Mouse (Mus musculus): ENCODE results near the gene Slc39a1. TPM values are rescaled to one million over a fixed set of nuclear protein-coding genes. Genes with fewer than 3 reads are reported as not detected.
"Not testable (repeated sequence)": the region's sequence is repeated elsewhere in the genome, so short reads cannot be mapped to it uniquely, and the experiment has no call there.

Gene Slc39a1
- polyA plus RNA-seq, 1 experiment, result 53.9 TPM

GRCm38 (mm10) chr3:90252659-90253058 is 4.7 kb downstream of the Slc39a1 start:
- not testable (repeated sequence) for H3K27ac ChIP-seq (replicated peaks; ENCODE audit: low read depth, low read length); H3K4me3 ChIP-seq (ENCODE audit: insufficient read depth, low read depth, low read length); H3K4me1 ChIP-seq (ENCODE audit: control insufficient read depth, insufficient read depth, insufficient read length, low read length)

- H3K27ac ChIP-seq (replicated peaks; ENCODE audit: low read depth, low read length); H3K4me1 ChIP-seq (ENCODE audit: control insufficient read depth, insufficient read depth, insufficient read length, low read length); H3K4me3 ChIP-seq (ENCODE audit: insufficient read depth, low read depth, low read length): not testable (repeated sequence)
These were observed 5.2 kb downstream of the Slc39a1 start for GRCm38 (mm10) chr3:90253174-90253573.

- peaks cover 3% of the 10 kb centered on the region for H3K4me1 ChIP-seq (ENCODE audit: control insufficient read depth, insufficient read depth, insufficient read length, low read length)
- peak within 1 kb of the TSS; percentile 91 for H3K27ac ChIP-seq (replicated peaks; ENCODE audit: low read depth, low read length)
- H3K4me3 ChIP-seq (ENCODE audit: insufficient read depth, low read depth, low read length), result peak within 1 kb of the TSS; percentile 94
These were observed 5.9 kb downstream of the Slc39a1 start, which contains the start of gene Crtc2 for GRCm38 (mm10) chr3:90253653-90254418. TSS of gene Crtc2 (plus strand) at chr3:90254163.

- H3K27ac ChIP-seq (replicated peaks; ENCODE audit: low read depth, low read length), result peak overlapping the region; percentile 91
- H3K4me1 ChIP-seq (ENCODE audit: control insufficient read depth, insufficient read depth, insufficient read length, low read length), result peaks cover 3% of the 10 kb centered on the region
These were observed 6.6 kb downstream of the Slc39a1 start for GRCm38 (mm10) chr3:90254419-90255193.

GRCm38 (mm10) chr3:90255194-90255565 is 7.2 kb downstream of the Slc39a1 start:
- Histone ChIP-seq H3K27ac (replicated peaks; ENCODE audit: low read depth, low read length) (peak overlapping the region; percentile 91), H3K4me1 (ENCODE audit: control insufficient read depth, insufficient read depth, insufficient read length, low read length) (peaks cover 3% of the 10 kb centered on the region), H3K4me3 (ENCODE audit: insufficient read depth, low read depth, low read length) (peak overlapping the region; percentile 94)

More at GRCm38 (mm10) chr3:90254419-90255193, 6.6 kb downstream of the Slc39a1 start:
- H3K4me3 ChIP-seq (ENCODE audit: insufficient read depth, low read depth, low read length), result peak overlapping the region; percentile 94

GRCm38 (mm10) chr3:90255784-90256353 is 7.9 kb downstream of the Slc39a1 start:
- H3K4me3 ChIP-seq (ENCODE audit: insufficient read depth, low read depth, low read length), result no peak overlapping the region
- peaks cover 3% of the 10 kb centered on the region for H3K4me1 ChIP-seq (ENCODE audit: control insufficient read depth, insufficient read depth, insufficient read length, low read length)
- no peak overlapping the region for H3K27ac ChIP-seq (replicated peaks; ENCODE audit: low read depth, low read length)

GRCm38 (mm10) chr3:90256731-90257530 is 9.0 kb downstream of the Slc39a1 start:
- no peak overlapping the region for H3K4me3 ChIP-seq (ENCODE audit: insufficient read depth, low read depth, low read length)
- peaks cover 3% of the 10 kb centered on the region for H3K4me1 ChIP-seq (ENCODE audit: control insufficient read depth, insufficient read depth, insufficient read length, low read length)
- H3K27ac ChIP-seq (replicated peaks; ENCODE audit: low read depth, low read length), result no peak overlapping the region

- Histone ChIP-seq H3K27ac (replicated peaks; ENCODE audit: low read depth, low read length) (no peak overlapping the region), H3K4me1 (ENCODE audit: control insufficient read depth, insufficient read depth, insufficient read length, low read length) (peaks cover 3% of the 10 kb centered on the region), H3K4me3 (ENCODE audit: insufficient read depth, low read depth, low read length) (no peak overlapping the region)
These were observed 10.5 kb downstream of the Slc39a1 start for GRCm38 (mm10) chr3:90258521-90258920.

- no peak overlapping the region for H3K4me3 ChIP-seq (ENCODE audit: insufficient read depth, low read depth, low read length)
- H3K27ac ChIP-seq (replicated peaks; ENCODE audit: low read depth, low read length), result no peak overlapping the region
- H3K4me1 ChIP-seq (ENCODE audit: control insufficient read depth, insufficient read depth, insufficient read length, low read length), result peaks cover 6% of the 10 kb centered on the region
These were observed 15.3 kb downstream of the Slc39a1 start for GRCm38 (mm10) chr3:90263121-90263771.

- Histone ChIP-seq H3K4me3 (ENCODE audit: insufficient read depth, low read depth, low read length) (peak overlapping the region; percentile 77), H3K4me1 (ENCODE audit: control insufficient read depth, insufficient read depth, insufficient read length, low read length) (peaks cover 6% of the 10 kb centered on the region), H3K27ac (replicated peaks; ENCODE audit: low read depth, low read length) (peak overlapping the region; percentile 70)
These were observed 16.7 kb downstream of the Slc39a1 start for GRCm38 (mm10) chr3:90264687-90265033.

GRCm38 (mm10) chr3:90265034-90265931 is 17.3 kb downstream of the Slc39a1 start, which contains the start of gene Dennd4b:
TSS of gene Dennd4b (plus strand) at chr3:90265185.
- H3K27ac ChIP-seq (replicated peaks; ENCODE audit: low read depth, low read length), result peak within 1 kb of the TSS; percentile 98
- H3K4me3 ChIP-seq (ENCODE audit: insufficient read depth, low read depth, low read length), result peak within 1 kb of the TSS; percentile 77
- H3K4me1 ChIP-seq (ENCODE audit: control insufficient read depth, insufficient read depth, insufficient read length, low read length), result peaks cover 6% of the 10 kb centered on the region

- Histone ChIP-seq H3K4me3 (ENCODE audit: insufficient read depth, low read depth, low read length) (peak overlapping the region; percentile 77), H3K4me1 (ENCODE audit: control insufficient read depth, insufficient read depth, insufficient read length, low read length) (peaks cover 6% of the 10 kb centered on the region), H3K27ac (replicated peaks; ENCODE audit: low read depth, low read length) (peak overlapping the region; percentile 98)
These were observed 18.2 kb downstream of the Slc39a1 start for GRCm38 (mm10) chr3:90265932-90266741.

All from brown adipose tissue, adult 24 weeks (tissue).